Mouse (Mus musculus): ENCODE data around the gene Cep57l1.
"Not testable (repeated sequence)": the region's sequence is repeated elsewhere in the genome, so short reads cannot be mapped to it uniquely, and the experiment has no call there.

Cep57l1 gene

DNA sequence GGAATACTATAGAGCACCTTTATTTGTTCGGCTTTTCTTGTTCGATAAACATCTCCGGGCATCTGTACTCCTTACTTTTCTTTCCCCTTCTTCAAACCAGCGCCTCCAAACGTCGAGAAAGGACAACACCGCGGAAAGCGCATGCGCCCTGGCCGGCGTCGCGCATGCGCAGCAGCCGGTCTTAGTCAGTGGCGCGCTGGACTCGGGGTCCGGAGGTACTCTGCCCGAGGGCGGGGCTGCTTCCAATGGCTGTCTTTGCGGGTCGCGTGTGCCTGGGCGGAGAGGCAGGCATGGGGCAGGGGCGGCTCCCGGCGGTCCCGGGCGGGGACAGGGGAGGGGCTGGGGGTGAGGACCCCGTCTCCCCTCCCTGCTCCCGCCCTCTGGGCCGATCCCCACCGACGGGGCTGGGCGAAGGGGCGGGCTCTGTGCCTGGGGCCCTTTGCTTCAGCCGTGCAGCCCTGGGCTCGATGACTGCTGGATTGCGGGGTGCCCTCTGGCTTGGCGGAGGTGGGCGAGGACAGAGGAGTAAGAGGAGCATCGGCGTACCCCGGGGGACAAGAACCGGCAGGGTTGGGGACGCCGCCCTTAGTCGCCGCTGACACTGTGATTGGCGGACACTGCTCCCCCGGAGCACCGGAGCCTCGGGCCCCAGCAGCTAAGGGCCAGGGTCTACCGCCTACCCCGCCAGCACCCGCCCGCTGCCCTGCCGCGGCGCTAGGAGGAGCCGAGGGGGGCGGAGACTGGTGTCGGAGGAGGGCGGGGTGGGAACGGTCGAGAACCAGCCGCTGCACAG is at the start of gene Cep57l1, which contains the start of gene Sesn1:
Gene Cep57l1, minus strand, starts transcription at position 101 of the 793 bp plus-strand sequence.
Gene Sesn1, plus strand, starts transcription at position 165 of the 793 bp plus-strand sequence.
- DNase-seq = peak; percentile 92 to 95

DNA sequence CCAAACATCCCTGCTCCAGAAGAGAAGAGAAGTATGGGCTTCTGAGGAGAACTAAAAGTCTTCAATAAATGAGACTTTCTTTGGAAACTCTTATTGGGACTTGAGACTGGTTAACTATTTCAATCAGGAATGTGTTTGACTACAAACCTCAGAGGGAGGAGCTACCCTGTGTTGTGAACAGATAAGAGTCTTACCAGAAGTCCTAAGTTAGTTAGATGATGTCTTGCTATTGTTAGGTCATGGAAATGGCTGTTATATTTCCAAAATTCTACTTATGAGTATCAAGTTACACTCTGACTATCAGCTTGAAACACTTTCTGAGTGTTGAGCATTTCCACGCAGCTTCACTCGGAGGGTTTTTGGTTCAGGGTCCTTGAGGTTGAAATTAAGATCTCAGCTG is 39.0 kb upstream of the Cep57l1 start:
- no peak for DNase-seq

DNA sequence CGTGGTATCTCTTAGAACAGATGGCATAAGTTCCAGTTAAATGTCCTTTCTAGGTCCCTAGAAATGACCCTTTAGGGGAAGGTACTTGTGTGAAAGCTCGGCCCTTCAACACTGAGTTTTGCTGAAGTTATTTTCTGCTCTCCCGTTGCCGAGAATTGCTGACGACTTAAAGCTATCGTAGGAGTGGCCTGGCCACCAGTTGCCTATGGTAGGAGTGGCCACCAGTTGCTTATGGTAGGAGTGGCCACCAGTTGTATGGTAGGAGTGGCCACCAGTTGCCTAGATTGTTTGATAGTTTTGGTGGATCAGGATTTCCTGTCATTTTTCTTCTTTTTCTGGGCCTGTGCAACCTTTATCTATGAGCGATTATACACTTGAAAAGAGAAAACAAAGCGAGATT is 38.1 kb upstream of the Cep57l1 start:
- no peak for DNase-seq

DNA sequence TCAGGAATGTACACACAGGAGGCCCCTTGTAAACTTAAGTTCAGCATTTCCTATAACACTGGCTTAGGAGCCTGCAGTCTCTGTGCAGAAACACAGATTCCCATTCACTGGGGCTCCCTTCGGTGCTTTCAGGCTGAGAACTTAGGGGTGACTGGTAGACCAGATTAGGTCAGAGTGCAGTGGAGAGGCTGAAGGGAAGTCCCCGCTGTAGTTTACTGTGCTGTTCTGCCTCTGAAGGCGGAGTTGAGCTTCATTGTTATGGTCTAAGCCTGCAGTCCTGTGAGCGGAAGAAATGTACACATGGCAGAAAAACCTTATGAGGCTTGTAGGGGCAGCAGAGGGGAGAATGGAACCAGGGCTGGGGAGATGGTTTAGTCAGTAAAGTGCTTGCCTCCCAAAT is 29.2 kb upstream of the Cep57l1 start:
- no peak for DNase-seq

DNA sequence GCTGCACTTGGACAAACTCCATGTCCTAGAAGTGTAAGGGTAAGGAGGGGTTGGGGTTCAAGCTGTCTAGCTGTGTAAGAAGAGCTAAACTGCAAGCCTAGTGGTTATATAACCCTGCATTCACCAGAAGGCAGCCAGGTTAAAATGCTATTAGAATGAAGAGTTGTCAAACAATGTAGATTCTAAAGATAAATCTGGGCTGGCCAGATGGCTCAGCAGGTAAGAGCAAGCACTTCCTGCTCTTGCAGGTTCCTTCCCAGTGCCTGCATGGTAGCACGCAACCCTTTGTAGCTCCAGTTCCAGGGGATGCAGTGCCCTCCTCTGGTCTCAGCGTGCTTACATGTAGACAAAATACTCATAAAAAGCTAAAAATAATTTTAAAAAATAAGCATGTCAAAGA is 24.5 kb upstream of the Cep57l1 start:
- DNase-seq = no peak

DNA sequence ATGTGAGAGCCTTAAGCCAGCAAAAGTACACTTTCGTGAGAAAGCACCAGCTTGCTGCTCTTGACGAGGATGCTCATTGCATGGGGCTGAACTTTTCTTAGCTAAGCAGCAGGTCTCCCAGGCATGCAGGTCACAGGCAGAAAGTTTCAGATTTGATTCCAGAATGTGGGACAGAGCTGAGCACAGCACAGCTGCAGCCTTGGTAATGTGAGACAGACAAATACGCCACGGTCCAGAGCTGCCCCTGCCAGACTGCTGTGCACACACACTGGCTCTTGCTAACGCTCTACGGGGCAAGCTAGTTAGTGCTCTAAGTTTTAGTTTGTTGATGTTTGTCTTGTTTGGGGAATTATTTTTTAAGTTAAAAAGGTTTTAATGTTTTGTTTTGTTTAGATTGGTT is 22.5 kb upstream of the Cep57l1 start:
- no peak for DNase-seq

DNA sequence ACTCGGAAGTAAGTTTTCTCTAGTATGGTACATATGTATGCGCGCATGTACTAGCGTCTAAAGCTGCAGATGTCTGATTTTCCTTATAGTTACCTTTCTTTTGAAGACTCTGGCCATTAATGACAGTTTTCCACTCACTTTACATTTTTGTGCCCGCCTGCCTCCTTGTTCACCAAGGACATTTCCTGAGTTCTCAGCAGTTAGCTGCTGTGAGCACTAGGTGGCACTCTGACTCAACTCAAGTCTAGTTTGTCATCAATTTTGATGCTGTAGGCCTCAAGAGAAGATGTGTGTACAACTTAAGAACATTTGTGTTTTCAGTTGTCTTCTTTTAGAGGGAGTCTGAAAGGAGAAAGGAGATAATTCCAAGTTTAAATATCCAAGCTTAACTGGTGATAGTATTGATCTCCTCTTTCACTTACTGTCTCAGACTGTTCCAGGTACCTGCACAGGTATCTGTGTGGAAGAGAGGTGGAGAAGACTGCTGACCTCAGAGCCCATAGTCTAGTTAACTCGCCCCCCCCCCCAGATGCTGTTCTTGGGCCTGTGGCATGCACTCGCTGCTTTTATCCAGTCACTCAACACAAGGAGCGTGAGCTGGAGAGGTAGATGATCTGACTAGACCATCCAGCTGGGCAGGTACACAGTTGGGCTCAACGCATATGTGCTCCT is 21.3 kb upstream of the Cep57l1 start:
- peak; percentile 55 to 68 for DNase-seq

DNA sequence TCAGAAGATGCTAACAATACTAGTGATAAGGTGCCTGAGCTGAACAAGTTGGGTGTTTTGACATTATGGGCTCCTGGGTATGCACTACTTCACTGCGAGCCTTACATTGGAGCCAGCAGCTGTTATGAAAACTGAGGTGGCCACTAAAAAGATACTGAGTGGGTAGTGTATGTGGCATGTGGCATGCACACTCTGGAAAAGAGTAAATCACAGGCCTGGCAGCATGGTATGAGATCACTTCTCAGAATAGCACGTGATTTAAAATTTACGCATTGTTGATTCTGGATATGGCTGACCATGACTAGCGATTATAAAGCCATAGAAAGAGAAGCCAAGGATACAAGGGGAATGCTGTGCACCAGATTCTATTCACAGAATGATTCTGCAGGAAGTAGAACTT is 20.8 kb upstream of the Cep57l1 start:
- DNase-seq = no peak

DNA sequence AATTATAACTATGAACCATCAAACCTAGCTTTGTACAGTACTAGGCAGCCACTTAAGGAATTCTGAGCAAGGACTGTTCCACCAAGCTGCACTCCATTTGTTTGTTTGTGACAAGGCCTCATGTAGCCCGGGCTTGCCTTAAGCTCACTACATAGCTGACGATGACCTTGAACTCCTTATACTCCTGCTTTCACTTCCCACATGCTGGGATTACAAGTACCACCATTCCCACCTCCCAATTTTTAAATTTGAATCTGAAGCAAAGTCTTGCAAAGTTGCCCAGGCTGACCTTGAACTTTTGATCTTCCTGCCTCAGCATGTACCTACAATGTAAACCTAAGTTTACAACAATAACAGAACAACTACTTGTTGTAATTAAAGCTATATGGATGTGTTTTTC is 20.3 kb upstream of the Cep57l1 start:
- no peak for DNase-seq

DNA sequence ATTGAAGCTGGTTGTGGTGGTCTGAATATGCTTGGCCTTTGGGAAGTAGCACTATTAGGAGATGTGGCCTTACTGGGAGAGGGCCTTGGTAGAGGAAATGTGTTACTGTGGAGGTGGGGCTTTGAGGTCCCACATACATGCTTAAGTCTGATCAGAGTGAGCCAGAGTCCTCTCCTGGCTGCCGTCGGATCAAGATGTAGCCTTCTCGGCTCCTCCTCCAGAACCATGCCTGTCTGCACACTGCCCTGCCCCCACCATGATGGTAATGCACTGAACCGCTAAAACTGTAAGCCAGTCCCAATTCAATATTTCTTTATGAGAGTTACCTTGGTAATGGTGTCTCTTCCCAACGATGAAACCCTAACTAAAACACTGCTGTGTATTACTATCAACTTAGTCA is 19.5 kb upstream of the Cep57l1 start:
- DNase-seq = no peak

DNA sequence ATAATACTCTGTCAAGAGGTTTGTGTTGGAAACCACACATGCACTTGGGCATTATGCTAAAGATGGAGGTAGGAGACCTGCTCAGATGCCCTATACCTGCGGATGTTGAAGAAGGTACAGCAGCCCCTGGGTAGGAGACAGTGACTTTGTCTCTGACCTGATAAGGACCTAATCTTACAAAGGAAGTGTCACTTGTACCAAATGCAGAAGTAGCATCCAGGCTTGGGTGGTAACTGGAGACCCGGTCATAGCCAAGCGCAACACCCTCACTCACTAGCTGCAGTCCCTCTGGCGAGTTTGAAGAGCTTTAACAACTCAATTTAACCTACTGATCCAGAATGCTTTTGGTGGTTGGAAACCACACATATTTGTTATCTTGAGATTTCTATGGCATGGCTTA is 18.1 kb upstream of the Cep57l1 start:
- DNase-seq = no peak

DNA sequence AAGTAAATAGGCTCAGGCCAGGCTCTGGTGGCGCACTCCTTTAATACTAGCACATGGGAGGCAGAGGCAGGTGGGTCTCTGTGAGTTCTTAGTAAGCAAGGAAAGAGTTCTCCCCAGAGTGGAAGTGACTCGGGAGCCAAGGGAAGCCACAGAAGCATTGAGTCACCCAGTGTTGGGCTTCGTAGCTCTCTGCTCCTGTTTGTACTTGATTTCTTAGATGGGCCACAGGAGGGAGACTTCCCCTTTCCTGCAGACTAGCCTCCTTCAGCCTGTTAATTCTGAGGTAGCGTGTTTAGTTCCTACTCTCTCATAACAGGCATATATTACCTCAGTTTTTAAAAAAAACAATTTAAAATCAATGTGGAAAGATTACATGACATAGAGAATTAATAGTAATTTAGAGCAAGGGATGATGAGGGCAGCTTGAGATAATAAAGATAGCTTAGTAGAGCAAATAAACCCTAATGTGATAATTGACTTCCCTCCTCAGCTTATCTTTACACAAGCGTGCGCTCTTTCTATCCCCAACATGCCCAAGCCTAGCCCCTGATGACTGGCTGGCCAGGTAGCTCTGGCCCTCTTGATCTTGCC is 16.9 kb upstream of the Cep57l1 start:
- no peak for DNase-seq

DNA sequence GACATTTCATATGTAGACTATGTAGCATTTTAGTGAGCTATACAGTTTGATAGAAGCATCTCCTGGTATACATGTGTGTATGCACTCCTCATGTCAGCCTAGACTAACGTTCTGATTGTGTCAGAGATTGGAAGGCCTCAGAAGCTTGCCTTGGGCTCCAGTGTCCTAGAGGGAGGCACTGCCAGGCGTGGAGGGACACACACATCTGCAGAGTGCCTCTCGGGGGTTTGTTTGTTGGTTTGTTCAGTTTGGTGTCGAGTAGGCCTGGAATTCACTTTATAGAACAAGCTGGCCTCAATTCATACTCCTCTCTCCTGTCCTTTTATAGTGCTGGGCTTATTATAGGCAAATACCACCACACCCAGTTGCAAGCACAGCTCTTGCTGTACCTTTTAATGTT is 16.3 kb upstream of the Cep57l1 start:
- DNase-seq = no peak

DNA sequence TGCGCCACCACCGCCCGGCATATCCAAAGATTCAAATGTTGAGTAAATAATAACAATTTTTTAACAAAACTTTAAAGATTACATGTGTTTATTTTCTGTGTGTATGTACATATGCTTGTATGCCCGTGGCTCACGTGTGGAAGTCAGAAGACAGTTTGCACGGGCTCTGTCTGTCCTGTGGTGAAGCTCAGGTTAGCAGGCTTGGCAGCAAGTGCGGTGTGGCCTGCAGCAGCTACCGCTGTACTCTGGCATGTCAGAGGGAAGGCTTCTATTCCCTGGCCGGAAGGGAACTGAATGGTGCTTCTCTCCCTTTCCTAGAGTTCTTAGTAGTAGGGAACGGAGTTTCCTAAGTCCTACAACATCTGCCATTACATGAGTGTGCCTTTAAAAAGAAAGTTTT is 15.4 kb upstream of the Cep57l1 start:
- no peak for DNase-seq

DNA sequence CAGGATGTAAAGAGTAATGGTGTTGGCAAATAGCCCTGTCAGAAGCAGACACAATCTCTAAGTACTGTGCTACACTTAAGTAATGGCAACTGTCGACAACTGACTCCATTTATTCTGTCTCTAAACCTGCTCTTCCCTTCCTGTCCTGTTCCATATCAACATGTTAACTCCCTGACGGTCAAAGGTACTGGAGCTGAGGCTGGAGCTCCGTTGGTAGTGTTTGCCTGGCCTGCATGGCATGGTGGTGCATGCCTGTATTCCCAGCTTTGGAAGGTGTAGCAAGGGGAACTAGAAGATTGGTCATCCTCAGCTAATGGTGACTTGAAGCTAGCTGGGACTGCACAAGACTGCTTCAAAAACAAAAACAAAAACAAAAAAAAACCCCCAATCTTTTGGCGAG is 14.2 kb upstream of the Cep57l1 start:
- no peak for DNase-seq

DNA sequence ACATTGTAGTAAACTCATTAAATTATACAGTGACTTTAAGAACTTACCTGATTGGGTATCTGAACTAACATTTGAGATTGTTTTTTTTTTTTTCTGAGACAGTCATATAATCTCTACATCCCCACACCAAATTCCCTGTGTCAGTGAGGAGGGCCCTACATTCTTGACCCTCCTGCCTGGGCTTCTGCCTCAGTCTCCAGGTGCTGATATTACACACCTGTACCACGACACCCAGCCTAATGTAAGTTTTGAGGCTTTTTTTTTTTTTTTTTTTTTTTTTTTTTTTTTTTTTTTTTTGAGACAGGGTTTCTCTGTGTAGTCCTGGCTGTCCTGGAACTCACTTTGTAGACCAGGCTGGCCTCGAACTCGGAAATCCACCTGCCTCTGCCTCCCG is 13.6 kb upstream of the Cep57l1 start:
- not testable (repeated sequence) for DNase-seq

DNA sequence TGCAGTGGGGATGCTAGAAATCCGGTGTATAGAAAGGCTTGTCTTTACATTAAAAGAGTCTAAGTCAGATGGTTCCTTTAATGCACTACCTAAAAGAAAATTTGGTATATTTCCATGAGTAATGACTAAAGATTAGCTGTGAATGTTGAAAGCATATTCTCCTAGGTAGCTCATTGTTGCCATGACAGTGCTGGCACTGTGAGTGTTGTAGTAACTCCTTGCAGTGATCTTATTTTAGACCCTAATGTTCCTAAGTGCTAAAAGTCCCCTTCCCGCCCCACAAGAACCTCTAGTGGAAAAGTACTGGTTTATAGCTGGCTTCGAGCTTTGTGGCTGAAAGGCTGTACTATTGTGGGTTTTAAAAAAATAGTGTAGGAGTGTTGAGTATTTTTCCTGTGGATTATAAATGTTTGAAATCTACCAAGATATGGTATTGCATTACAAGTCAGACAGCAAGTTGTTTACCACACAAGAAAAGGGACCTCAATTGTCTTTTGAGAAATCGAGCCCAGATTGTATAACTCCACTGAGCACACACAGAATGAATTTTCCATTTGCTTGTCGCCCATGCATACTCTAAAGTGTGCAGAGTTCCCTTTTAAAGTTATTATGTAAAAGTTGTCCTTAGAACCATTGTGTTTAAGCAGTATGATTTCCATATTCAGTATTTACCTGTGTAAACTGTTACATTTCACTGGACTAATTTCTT is 13.1 kb upstream of the Cep57l1 start:
- DNase-seq = no peak

DNA sequence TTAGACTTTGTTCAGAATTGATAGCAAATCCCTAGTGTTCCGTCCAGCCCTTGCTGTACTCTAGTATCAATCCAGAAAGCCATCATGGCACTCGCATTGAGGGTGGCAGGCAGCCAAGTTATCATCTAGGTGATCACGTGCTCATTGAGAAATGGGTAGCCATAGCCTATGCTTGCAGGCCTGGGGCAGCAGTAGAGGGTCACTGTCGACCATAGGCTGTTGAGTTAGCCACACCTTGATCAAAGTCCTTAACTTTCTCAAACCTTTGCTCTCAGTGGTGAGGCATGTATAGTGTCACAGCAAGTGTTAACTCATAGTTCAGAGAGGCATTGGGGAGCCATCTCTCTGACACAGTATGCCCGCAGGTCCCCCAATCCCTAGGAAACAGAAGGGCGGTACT is 11.5 kb upstream of the Cep57l1 start:
- DNase-seq = no peak

DNA sequence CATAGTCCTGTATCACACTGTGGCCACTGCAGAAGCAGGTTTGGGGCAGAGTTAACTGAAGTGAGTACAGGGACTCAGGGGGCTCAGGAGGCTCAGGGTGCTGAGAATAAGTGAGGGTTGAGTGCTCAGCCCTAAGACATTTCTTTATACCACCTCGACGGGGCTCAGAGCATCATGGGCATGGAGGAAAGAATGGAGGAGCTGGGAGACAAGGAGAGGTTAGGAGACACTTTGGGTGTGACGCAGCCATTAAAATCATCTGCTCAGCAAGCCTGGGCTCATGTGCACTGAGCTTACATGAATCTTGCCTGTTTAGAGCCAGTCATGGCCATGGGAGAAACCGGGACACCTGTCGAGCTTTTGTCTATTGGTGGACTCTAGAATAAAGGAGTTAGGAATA is 10.7 kb upstream of the Cep57l1 start:
- DNase-seq = no peak

DNA sequence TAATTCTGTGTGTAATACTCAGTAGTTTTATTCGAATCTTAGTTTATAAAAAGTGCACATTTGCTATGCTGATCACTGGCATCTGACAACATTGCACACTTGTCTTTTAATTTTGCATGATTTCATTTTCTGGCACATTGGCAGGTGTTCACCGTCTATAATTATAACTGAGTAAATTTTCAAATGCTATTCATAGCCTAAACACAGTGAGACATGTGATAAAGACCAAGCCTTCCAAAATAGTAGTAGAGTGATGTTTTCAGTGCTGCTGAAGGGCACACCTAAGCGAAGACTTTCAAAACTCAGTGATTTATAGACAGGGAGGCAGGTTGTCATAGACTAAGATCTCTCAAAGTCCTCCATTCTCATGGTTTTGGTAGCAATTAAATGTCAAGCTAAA is 9.6 kb upstream of the Cep57l1 start:
- DNase-seq = no peak

DNA sequence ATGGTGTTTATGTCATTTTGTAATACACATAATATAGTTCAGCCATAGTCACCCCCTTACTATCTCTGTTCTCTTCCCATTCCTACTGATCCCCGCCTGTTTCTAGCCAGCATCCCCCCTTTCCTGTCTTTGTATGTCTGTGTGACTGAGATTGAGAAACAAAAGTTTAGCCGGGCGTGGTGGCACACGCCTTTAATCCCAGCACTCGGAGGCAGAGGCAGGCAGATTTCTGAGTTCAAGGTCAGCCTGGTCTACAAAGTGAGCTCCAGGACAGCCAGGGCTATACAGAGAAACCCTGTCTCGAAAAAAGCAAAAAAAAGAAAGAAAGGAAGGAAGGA is 9.0 kb upstream of the Cep57l1 start:
- DNase-seq = not testable (repeated sequence)

DNA sequence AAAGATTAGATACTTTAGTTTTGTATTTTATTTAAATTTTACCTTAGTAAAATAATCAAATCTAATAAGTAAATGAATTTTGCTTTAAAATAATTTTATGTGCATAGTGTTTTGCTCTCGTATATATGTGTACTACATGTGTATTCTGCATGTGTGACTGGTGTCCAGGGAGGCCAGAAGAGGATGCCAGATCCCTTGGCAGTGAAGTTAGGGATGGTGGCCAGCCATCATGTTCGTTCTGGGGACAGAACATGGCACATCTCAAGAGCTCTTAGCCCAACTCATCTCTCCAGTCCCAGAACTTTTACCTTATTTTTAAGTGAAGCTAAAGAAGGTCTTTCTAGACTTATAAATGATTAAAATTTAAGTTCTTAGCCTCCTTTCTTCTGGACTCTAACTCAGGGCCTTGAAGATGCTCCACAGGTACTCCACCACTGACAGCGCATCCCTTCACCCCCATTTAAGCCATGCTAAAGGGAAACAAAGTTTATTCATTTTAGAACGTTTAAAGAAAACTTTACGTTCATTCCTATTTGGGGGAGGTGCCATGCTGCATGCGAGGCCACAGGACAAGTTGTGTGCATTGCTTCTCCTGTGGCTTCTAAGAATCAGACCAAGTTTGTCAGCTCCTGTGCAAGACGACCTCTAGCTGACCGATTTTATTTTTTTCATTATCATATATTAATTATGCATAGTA is 8.5 kb upstream of the Cep57l1 start:
- no peak for DNase-seq

DNA sequence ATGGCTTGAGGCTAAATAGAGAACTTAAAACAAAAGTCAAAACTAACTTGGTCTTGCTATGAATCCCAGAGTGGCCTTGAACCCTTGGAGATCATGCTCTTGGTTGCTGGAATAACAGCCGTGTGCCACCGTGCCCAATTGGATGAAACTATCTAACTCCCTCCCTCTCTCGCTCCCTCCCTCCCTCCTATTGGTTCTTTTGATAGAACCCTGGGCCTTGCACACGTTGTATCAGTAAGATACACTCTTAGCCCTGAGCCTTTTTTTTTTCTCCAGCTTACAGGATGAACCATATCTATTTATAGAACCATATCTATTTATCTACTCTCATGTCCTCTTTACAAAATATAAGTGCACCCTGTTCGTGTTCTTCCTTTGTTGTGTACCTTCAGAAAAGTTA is 6.8 kb upstream of the Cep57l1 start:
- DNase-seq = no peak
